Mouse (Mus musculus) urinary bladder, postnatal 36 days (tissue): ENCODE measurements at regions not wholly inside any gene's neighbourhood (a gene's known extent, or its start where the extent isn't known, plus 50 kb on each side); places are given as distances from the start of the nearest gene placed in this dataset.
A peak's percentile ranks its signal among the peaks of the same experiment; 100 is the strongest.

ENCODE experiments used
- DNase-seq, 2 experiments: peaks; one replicate each; pipeline ENCODE4 v3.0.0; 2022; ENCODE audit warnings: low spot score in 2 of 2, mixed read lengths in 1 of 2

DNA sequence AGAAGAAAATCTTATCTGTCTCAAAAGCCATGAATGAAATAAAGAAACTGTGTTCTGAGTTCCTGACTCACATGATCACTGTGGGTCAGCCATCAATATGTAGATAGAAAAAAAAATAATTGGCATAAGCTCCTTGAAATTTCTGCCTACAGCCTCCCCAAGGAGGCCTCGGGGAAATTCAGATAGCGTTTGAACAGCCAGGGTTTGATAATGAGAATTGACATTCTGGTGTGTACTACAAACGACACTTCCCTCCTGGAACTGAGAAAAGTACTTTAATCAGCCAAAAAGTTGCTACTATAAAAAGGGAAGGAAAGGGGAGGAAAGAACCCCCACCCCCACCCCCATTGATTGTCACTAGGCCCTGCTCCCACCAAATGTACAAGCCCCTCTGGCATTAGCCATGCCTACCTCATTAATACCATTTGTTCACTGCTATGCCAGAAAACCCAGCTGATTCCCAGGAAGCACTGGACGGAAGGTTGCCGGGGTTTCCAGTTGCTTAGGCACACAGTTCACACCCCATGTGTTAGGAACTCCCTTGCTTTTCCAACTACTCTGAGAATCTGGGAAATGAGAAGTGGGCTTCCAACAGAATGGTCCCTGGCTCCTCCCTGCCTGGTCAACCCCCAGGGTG is 78.4 kb upstream of the Klf7 start:
- DNase-seq = no peak

DNA sequence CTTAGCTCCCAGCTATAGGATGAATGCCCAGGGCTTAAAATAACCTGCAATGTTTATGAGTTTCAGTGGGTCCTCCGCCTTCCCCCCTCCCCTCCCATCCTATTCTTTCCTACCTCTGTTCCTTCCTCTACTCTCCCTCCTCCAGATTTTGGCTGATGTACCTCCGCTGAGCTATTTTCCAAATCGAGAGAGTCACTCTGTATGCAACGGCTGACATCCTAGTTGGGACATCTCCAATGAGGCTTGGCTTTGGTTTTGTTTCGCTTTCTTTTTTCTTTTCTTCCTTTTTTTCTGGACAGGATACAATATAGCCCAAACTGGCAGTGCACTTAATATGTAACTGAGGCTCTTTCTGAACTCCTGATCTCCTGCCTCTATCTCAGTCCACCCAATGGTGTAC is 76.7 kb upstream of the Klf7 start:
- no peak for DNase-seq

DNA sequence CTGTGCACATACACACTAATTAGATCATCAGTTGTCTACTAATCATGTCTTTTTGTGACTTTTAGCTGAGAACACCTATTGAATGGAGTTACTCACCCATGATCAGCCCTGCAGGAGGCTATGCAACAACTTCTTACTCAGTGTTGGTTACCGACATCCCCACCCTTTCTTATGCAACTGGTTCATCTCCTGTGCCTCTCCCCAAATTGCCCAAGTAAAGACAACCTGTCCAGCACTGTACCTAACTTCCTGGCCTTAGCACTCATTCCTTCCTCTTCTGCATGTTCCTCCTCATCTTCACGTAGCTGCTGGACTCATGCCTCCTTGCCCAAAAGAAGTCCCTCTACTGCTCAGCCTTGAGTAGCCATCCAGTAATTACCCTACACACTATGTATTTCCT is 76.2 kb upstream of the Klf7 start:
- DNase-seq = no peak

DNA sequence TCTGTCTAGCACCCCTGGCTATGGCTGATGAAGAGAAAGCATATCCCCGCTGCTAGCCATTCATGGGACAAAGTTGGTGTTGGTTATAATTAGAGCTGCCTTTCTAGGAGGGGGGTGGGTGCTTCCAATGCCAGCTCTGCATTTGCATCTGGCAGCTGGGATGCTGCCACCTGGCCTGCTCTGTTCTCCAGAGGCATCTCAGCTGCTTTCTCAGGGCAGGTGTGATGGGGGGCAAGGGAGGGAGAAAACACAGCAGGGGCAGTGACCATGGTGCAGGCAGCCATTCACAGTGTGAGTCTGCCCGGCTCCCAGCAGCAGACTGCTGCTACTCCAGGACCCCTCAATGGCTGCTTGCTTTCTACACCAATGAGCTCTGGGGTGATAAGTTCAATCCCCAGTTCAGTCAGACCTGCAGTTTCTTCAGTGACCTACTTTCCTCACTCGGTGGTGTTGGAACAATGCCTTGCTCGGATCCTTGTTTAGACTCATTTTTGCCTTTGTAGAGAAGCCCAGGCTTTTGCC is 73.9 kb upstream of the Klf7 start:
- DNase-seq = no peak

DNA sequence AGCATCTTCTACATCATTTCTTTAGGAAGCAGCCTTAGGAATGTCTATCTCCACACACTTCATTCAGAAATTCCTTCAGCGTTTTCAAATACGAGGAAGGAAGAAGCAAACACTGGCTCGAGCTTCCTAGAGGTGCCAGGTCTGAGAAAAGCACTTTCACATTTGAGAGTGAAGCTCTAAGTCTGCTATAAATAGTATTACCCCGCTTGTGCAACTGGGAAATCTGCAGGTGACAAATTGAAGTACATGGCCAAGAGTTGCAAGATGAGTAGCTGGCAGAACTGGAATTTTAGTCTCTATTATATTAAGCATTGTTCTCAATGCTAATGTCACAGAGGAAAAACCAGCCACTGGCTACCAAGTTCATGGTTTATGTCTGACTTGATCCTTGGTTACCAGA is 73.2 kb upstream of the Klf7 start:
- DNase-seq = no peak

DNA sequence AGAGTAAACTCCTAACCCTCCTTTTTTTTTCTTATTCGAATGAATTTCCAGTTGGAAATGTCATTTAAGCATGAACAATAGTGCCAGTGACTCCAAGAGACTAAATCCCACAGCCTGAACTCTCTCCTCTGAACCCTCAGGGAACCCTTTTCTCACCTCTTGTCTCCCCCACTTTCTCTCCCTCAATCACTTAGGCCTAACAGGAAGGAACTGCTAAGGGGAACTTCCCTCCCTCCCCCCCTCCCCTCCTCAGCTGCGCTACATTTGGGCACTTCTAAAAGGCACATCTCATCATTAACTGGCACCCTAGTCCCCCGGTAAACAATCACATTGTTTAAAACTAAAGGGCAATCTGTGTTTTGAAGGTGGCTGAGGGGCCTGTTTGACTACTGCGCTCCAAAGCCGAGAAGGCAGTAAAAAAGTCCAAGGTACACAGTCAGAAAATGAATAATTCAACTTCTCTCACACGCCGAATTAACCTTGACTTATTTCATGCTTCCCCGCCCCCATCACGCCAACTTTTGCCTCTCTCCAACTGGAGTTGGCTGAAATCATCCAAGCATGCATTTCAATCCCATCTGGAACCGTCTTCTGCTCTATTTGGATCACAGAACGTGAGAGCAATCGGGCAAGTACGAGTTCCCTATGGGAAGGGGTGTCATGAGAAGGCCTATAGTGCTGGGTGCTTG is 71.2 kb upstream of the Klf7 start:
- no peak for DNase-seq

DNA sequence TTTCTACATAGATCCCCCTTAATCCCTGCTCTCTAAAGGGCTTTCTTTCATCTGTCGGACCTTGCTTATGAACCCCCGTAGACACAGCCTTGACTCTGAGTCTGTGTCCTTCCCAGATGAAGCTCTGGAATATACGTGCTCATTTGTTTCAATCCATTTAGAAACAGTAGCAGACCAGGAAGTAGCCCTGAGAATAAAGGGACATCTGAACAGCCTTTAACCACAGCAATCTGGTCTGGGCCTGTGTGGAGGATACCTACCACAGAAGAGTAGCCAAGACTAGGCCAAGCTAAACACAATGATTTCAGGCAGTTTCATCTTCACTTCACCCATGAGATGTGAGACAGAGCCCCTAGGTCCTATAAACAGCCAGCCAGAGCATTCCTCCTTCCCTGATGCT is 70.7 kb upstream of the Klf7 start:
- DNase-seq = no peak

DNA sequence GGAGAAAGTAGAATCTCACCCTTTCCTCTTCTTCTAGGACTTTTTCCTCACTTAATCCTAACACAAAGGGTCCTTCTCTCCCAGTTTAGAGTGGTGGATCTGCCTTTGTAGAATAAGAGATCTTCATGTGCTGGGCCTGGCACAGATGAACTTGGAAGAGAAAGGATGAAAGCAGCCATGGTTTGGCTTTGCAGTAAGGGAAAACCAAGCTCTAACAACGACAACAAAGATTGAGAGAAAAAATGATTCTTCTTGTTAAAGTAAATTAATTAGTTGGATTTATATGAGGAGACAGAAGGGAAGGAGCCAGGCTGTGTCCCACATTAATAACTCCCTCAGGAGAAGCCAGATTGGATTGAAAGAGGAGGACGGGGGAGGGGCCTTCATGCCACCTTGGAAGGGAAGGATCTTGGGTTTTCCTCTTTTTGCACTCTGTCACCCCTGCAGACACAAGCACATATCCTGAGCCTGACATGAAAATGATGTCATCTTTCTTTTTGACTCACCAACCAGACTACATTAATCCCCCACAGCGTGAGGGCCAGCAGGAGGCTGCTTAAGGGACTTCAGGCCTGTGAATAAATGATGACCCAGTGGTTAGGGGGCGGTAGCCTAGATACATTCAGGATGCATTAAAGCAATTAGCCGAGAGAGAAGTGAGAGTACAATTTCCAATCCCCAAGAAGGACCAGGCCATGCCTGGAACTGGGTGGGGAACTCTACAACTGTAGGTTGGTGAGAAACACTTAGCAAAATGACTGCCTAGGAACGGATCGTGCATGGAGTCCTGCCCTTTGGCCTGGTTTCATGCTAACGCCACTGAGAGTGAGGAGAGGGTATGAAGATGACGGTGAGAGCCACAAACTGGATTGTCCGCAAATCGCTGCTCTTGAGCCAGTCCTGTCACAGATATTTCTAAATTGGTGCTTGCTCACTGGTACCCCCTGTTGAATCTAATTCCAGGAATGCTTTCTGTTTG is 69.4 kb upstream of the Klf7 start:
- no peak for DNase-seq

DNA sequence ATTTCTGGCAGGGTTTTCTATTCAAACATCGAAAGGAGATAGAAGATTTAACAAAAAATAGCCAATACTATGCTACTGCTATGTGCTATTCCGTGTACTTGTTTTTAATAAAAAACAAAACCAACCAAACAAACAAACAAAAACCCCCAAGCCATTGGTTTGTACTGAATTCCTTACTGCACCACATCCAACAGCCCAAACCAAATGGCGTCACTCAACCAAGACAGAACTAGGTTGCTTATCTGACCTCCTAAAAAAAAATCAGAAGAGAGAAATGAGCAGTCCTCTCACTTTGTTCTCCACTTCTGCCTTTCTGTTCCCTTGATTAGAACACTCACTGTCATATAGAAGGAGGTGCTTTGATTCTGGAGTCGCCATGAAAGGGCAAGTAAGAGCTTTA is 68.6 kb upstream of the Klf7 start:
- DNase-seq = no peak

DNA sequence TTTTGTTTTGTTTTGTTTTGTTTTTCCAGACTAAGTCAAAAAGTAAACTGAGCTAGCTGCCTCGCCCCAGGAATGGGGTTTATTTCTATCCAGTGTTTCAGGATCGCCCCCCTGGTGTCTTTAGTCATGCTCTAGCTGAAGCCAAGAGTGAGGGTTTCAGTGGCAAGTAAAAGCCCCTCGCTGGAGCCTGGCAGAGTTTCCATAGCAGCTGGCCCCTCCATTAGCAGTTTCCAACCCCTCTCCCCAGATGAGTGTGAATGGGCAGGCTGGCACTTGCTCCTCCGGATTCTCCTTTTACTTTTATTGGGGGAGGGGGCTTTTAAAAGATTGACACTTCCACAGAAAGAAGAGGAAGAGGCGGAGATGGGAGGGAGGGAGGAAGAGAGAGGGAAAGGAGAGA is 68.0 kb upstream of the Klf7 start:
- no peak for DNase-seq

DNA sequence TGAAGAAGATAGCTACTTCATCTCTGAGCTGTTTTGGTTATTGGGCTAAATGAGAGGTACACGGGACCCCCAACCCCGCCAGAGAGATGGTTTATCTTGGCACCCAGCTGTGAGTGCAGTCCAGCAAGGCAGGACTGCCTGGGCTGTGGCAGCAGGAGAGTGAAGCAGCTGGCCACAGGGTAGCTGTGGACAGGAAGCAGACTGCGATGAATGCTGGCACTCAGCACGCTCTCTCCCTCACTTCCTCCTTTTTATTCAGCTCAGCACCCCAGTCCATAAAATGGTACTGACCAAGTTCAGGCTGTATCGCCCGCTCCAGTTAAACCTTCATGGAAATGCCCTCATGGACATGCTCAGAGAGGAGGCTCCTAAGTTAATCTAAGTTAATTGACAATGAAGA is 67.4 kb upstream of the Klf7 start:
- DNase-seq = peak in 1 of 2 experiments; percentile 3

DNA sequence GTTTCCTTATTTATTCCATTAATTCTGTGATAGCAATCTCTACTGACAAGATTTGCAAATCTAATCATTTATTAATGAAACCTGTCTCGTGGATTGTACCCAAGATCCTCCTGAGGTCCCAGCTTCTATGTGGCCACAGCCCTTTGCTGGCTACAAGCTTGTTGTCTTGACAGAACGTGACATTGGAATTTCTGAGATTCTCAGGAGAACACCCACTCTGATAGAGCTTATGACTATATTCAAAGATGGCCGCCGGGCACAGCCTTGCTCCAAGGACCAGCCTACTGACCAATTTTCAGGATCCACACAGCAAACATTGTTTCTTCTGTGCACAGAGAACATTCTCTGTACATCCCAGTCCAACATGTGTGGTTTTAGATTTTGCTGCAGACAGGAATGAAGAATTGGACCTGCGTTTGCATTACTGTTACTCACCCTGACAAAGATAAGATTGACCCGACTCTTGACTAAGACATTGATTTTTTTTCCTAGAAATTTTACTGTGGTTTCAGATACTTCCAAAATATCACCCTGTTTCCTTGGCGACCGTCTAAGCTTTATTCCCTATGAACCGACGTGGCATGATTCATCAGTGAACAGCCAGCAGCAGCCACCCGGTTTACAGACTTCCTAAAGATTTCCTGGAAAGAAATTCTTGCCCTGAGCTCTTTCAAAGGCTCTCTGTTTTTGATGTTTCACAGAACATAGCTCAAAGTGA is 65.9 kb upstream of the Klf7 start:
- no peak for DNase-seq

DNA sequence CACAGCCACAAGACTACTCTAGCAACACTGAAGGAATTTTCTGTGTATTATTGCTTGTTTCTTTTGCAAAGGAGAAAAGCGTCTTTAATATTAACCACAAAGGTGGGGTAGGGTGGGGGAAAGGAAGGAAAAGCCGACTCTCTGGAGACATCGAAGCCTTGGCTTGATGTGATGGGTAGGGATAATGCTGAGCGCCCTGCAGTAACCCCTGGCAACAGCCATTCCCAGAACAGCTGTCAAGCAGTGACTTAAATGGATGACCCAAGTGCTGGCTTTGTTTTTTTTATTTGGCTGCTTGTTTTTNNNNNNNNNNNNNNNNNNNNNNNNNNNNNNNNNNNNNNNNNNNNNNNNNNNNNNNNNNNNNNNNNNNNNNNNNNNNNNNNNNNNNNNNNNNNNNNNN is 51.6 kb upstream of the Klf7 start:
- no peak for DNase-seq

DNA sequence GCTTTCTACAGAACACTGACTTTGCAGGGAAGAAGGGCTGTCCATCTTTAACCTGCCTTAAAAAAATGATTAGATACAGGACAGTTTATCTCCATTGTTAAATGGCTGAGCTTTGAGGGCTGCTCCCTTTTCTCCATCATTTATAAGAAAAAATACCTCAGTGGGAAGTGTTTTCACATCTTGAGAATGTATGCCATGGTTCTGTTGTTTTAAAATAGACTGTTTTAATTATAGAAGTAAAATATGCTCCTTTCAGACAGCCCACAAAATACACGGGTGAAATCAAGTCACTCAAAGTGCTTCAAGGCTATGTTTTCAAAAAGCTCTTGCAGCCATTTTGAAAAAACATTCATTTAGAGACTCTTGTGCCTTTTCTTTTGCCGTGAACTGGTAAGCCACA is 50.0 kb upstream of the Klf7 start:
- DNase-seq = no peak
